Mouse (Mus musculus) ES-E14 (cell line): ENCODE measurements around the gene Ldhb.

Experiments
- CHD2 ChIP-seq: IDR thresholded peaks from 2 replicates; pipeline ENCODE4 v1.6.1; 2014; ENCODE audit warnings: mild to moderate bottlenecking, low read depth, low read length, inconsistent platforms
- HCFC1 ChIP-seq: IDR thresholded peaks from 2 replicates; pipeline ENCODE4 v1.6.1; 2012; ENCODE audit warnings: low read length, inconsistent platforms, borderline replicate concordance; ENCODE audit not compliant: insufficient read depth
- ZC3H11A ChIP-seq: IDR thresholded peaks from 2 replicates; pipeline ENCODE4 v1.6.1; 2012; ENCODE audit warnings: low read depth, mild to moderate bottlenecking, inconsistent platforms, low read length, borderline replicate concordance
- ZNF384 ChIP-seq: IDR thresholded peaks from 2 replicates; pipeline ENCODE4 v1.6.1; 2012; ENCODE audit warnings: low read depth, low read length, inconsistent platforms

- TF ChIP-seq HCFC1 (no peak), ZNF384 (no peak), CHD2 (no peak), ZC3H11A (no peak)
Observed at GRCm38 (mm10) chr6:142462194-142462593, 45.6 kb downstream of the Ldhb start.
